Mouse (Mus musculus): ENCODE data around the gene Mbd6. TPM values are rescaled to one million over a fixed set of nuclear protein-coding genes. Genes with fewer than 3 reads are reported as not detected.
"Not testable (repeated sequence)": the region's sequence is repeated elsewhere in the genome, so short reads cannot be mapped to it uniquely, and the experiment has no call there.

Gene Mbd6
- 10 to 100 TPM; 14.6 to 15.7 TPM for total RNA-seq (2021)
- long read RNA-seq, experiment 1, partial matches to known transcripts = 7 of 9 reads
- long read RNA-seq, experiment 1, other reads (novel, unspliced or antisense) = 2 of 9 reads
- long read RNA-seq, experiment 2, partial matches to known transcripts = 7 of 11 reads
- long read RNA-seq, experiment 2, other reads (novel, unspliced or antisense) = 4 of 11 reads

GRCm38 (mm10) chr10:127288800-127289572, at the start of gene Mbd6:
Gene Mbd6 (minus strand): TSS chr10:127289018.
- peak; percentile 89 for DNase-seq (ENCODE audit: low spot score)

- no peak for DNase-seq (ENCODE audit: low spot score)
Measured at GRCm38 (mm10) chr10:127337536-127338099, 48.8 kb upstream of the Mbd6 start.

DNA sequence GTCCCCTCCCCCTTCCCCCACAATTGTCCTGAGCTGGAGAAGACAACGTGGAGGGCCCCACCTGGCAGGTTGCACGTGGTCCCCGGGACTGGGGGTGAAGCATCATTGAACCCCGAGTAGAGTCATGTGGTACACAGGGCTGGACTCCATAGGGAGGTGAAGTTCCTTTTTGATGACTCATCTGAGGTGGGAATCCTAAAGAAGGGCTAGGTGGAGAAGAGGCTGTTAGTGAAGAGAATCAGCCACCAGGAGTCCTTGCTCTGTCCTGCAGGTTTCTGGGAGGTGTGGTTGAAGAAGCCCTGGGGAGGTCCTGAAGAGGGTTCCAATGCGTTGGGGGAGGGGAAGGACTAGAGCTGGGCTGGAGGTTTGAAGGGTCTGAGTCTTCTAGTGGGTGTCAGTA, 48.1 kb upstream of the Mbd6 start:
- no peak for DNase-seq (ENCODE audit: low spot score)

GRCm38 (mm10) chr10:127335271-127335670, 46.5 kb upstream of the Mbd6 start:
- no peak for DNase-seq (ENCODE audit: low spot score)

- DNase-seq (ENCODE audit: low spot score) = no peak
Measured at GRCm38 (mm10) chr10:127333152-127333551, 44.3 kb upstream of the Mbd6 start.

DNA sequence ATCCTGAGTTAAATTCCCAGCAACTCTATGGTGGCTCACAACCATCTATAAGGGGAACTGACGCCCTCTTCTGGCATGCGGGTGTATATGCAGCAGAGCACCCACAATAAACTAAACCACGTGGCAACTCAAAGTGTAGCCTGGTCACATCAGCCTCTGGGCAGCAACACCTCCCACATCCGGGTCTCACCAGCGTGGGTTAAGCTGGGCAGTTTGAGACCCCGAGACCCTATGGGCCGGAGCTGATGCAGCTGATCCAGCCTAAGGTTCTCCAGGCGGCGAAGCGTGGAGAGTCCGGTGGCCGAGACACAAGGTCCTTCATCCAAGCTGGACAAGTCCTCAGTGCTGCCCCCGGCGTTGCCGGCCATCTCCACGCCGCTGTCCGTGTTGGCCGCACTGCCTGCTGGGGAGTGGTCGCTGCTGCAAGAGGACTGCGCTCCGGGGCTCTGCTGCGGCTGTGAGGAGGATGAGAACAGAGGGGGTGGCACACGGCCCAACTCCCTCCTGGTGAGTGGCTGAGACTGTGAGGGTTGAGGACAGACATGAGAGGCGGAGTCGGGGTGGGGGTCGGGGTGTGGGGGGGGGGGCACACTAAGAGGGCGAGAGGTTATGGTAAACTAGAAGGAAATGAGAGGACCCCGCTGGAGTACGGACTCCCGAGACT, 43.5 kb upstream of the Mbd6 start:
- DNase-seq (ENCODE audit: low spot score) = no peak

DNA sequence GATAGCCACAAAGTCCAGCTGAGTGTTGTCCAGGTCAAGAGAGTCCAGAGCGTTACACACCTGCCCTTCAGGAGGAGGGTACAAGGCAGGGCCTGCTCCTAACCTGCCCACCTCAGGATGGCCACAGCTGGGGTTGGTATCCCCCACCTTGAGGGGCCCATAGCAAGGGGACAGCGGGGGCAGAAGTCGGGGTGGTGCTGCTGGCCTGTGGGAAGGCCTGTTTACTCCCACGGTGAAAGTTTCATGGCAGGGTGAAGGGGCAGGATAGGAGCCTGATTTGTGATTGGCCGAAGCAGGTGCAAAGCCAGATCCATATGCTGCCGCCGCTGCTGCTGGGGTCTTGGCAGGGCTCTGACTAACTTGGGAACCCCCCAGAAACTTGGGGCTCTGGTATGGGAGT, 41.4 kb upstream of the Mbd6 start:
- no peak for DNase-seq (ENCODE audit: low spot score)

- DNase-seq (ENCODE audit: low spot score) = no peak
Measured at GRCm38 (mm10) chr10:127327461-127328145, 38.8 kb upstream of the Mbd6 start.

GRCm38 (mm10) chr10:127326828-127327227, 38.0 kb upstream of the Mbd6 start:
- peak; percentile 38 for DNase-seq (ENCODE audit: low spot score)

DNA sequence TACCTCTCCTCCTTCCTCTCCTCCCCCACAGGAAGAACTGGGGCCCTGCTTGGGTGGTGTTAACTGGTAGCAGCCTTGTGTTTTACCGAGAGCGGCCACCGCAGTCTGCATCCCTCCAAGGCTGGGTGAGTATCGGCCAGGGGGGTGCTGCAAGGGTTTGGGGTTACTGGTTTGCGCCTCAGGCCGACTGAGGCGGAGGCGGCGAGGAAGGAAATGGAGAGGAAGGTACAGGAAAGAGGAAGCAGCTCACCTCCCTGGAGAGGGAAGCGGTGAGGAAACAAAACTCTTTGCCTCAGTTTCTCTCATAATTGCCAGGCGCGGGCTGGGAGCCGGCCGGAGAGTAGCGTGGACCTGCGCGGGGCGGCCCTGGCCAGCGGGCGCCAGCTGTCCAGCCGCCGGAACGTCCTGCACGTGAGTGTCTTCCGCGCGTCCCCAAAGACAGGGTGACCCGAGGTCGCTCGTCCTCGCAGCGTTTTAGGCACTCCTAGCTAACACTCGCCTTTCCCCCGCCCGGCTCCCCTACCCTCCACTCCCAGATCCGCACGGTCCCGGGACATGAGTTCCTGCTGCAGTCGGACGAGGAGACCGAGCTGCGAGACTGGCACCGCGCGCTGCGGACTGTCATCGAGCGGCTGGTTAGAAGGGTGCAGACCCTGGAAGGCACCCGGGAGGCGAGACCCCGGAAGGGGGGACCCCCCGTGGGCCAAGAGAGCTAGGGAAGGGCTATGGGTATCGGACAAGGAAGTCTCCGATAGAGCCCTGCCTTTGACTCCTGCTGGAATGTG, 37.4 kb upstream of the Mbd6 start:
- DNase-seq (ENCODE audit: low spot score) = no peak

GRCm38 (mm10) chr10:127325454-127326016, 36.7 kb upstream of the Mbd6 start:
- DNase-seq (ENCODE audit: low spot score) = no peak

- no peak for DNase-seq (ENCODE audit: low spot score)
Measured at GRCm38 (mm10) chr10:127324495-127324894, 35.7 kb upstream of the Mbd6 start.

- no peak for DNase-seq (ENCODE audit: low spot score)
Measured at GRCm38 (mm10) chr10:127323131-127323855, 34.5 kb upstream of the Mbd6 start.

DNA sequence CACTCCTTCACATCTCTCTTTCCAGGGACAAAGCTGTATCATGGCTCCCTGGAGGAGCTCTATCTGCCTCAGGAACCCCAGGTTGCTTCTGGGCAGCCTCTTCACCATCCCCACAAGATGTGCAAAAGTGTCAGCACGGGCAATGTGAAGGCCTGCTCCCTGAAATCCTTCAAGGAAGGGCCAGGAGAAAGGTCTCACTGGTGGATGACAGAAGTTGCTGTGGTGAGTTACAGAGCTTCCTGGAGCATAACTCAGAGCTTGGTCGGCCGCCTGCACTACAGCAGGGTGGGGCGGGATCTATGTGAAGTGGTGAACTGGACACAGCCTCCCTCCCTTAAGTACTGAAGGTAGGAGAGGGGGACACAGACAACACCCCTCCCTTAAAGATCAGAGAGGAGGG, 33.9 kb upstream of the Mbd6 start:
- no peak for DNase-seq (ENCODE audit: low spot score)

GRCm38 (mm10) chr10:127322178-127322577, 33.4 kb upstream of the Mbd6 start:
- DNase-seq (ENCODE audit: low spot score) = no peak

DNA sequence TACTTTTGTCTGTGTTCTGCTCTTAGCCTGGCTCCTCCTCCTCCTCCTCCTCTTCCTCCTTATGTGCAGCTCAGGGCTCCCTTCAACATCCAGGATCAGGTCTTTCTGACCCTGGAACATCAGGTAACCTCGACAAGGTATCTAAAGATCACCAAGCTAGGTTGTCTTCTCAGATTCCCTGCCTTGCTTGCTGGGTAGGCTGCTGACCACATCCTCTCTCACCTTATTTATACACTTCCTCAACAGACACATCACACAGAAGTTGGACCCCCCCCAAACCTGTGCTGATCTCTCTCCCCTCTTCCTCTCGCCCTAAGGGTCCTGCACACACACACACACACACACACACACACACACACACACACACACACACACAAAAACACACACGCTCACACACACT, 32.8 kb upstream of the Mbd6 start, which contains the start of gene Arhgap9:
Gene Arhgap9 (plus strand): TSS at position 344 of the 400 bp plus-strand sequence.
- DNase-seq (ENCODE audit: low spot score) = no peak

DNA sequence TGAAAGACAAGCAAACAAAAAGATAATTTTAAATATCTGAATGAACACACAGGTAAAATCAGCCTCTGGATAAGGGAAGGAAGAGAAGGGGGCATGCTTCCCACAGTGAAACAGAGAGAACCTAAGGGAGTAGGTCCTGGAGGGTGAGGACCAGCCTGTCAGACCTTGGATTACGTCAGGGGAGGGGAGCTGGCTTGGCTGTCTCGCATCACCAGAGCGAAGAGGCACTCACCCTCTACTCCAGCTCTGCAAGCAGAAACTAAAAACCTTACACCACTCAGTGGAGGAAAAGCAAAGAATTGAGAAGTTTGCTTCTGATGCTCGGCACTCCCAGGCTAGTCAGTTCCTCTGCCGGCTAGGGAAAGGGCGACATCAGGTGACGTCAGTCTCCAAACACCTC, 31.2 kb upstream of the Mbd6 start:
- no peak for DNase-seq (ENCODE audit: low spot score)

DNA sequence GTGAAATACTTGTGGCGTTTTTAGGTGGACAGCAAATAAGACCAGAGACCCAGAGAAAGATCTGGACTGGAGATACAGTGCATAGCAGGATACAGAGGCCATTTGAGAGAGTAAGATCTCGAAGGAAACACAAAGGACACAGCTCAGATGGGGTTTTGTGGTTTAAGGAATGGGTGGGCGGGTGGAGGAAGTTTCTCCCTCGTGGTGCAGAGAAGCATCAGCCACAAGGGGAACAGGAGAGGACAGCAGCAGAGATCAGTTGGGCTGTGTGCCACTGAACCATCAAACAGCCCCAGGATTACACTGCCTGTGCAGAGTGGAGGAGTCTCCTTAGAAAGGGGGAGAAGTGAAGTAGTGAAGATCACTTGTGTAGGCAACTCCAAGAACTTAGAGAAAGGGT, 29.2 kb upstream of the Mbd6 start:
- no peak for DNase-seq (ENCODE audit: low spot score)

GRCm38 (mm10) chr10:127317277-127317676, 28.5 kb upstream of the Mbd6 start:
- DNase-seq (ENCODE audit: low spot score) = no peak

- DNase-seq (ENCODE audit: low spot score) = not testable (repeated sequence)
Measured at GRCm38 (mm10) chr10:127314950-127315349, 26.1 kb upstream of the Mbd6 start.
